Mouse (Mus musculus) heart, adult 2 months (tissue): Measurements from ENCODE around the gene Rgs7.

Experiments
- CTCF ChIP-seq: fragments of 200-600 bp; IDR thresholded peaks from 2 replicates; pipeline ENCODE4 v1.8.1; 2022; ENCODE audit warnings: antibody characterized with exemption, mild to moderate bottlenecking, moderate library complexity
- EP300 ChIP-seq: fragments of 200-500 bp; IDR thresholded peaks from 2 replicates; pipeline ENCODE4 v1.6.1; 2011; ENCODE audit warnings: low read depth, low read length, control low read depth; ENCODE audit not compliant: insufficient read depth
- POLR2A ChIP-seq: fragments of 200-500 bp; IDR thresholded peaks from 2 replicates; pipeline ENCODE4 v1.6.1; 2011; ENCODE audit warnings: mild to moderate bottlenecking, low read depth, low read length, control low read depth; ENCODE audit not compliant: insufficient read depth

DNA sequence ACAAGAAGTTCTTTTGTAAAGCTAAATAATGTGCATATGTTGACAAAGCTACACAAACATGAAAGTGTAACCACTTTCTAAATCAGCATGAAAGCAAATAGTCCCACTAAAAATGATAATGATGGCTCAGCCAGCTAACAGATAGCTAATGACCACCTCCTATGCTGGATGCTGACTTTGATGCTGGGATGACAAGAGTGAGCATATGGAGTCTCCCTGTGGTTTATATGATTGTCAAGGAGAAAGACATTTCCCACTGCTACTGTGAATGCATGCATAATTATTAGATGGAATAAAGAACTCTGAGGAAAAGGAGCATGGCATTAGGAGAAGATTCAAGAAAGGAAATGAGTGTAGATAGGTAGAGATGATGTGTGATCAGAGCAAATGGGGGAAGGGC is 230.0 kb downstream of the Rgs7 start:
- TF ChIP-seq CTCF = no peak
- TF ChIP-seq POLR2A = no peak
- no peak for TF ChIP-seq EP300
